Mouse (Mus musculus) heart, adult 9 months (tissue): ENCODE measurements at regions not wholly inside any gene's neighbourhood (a gene's known extent, or its start where the extent isn't known, plus 50 kb on each side); places are given as distances from the start of the nearest gene placed in this dataset.
"Not testable (repeated sequence)": the region's sequence is repeated elsewhere in the genome, so short reads cannot be mapped to it uniquely, and the experiment has no call there.

Experiments used
- DNase-seq, 2 experiments: peaks; one replicate each; pipeline ENCODE4 v3.0.0; 2022; ENCODE audit warnings: low spot score in 2 of 2

GRCm38 (mm10) chr1:101901601-101902000 is 2129.0 kb downstream of the Cntnap5b start:
- DNase-seq: not testable (repeated sequence)

- DNase-seq: peak; percentile 5 to 12
These were observed 2129.7 kb downstream of the Cntnap5b start for GRCm38 (mm10) chr1:101902154-101902825.

GRCm38 (mm10) chr1:101902826-101903210 is 2130.3 kb downstream of the Cntnap5b start:
- DNase-seq: not testable (repeated sequence)

- DNase-seq: not testable (repeated sequence)
These were observed 2144.4 kb downstream of the Cntnap5b start for GRCm38 (mm10) chr1:101916991-101917390.

- no peak for DNase-seq
These were observed 2146.3 kb downstream of the Cntnap5b start for GRCm38 (mm10) chr1:101918872-101919271.

- no peak for DNase-seq
These were observed 2168.5 kb downstream of the Cntnap5b start for GRCm38 (mm10) chr1:101941107-101941506.
